In the genomic region with DNA sequence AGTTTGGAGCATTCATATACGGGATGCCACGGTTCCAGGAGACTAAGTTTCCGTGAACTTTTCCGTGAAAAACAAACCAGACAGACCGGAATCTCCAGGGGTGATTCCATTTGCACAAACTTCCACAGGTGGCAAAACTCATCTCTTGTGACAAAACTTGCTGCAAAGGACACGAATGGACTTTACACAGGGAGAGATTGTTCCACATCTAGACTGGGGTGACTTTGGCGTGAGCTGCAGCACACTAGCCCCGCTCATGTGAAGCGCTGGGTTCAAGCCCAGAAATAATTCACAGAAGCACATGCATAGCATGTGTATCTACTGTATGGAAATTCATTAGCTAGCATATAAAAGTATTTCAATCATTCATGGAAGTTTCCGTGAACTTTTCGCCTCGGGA, we compare ENCODE assay signal across 39 mouse cellular contexts. TPM values are rescaled to one million over a fixed set of nuclear protein-coding genes. Genes with fewer than 3 reads are reported as not detected.
"Had no signal": no experiment of that assay in that cellular context is flagged by ENCODE, and none has a peak within 500 bp of the region (broad histone marks: within the 10 kb centered on the region; RNA-seq: fewer than 3 reads in every experiment).

No protein-coding gene starts in this region.

- H3K4me3 ChIP-seq: heart, embryonic 10.5 days; heart, embryonic 12.5 days; heart, embryonic 13.5 days; heart, embryonic 15.5 days; hindbrain, embryonic 10.5 days; hindbrain, embryonic 12.5 days; hindbrain, embryonic 13.5 days; hindbrain, embryonic 15.5 days; intestine, embryonic 15.5 days; kidney, embryonic 15.5 days; layer of hippocampus, adult 2 months; left cerebral cortex, adult 2 months had no signal

- DNase-seq: heart, postnatal 10 days; heart, postnatal 14 days; heart, postnatal 36 days; heart, postnatal 4 days; kidney, adult 11 months; kidney, adult 18-20 months; kidney, adult 2 months; kidney, adult 8-10 months; kidney, adult 9 months; kidney, postnatal 10 days; kidney, postnatal 14 days; kidney, postnatal 25 days; kidney, postnatal 36 days; kidney, postnatal 4 days; layer of hippocampus, adult 9-11 months; layer of hippocampus, postnatal 36 days had no signal

- H3K4me2 ChIP-seq: heart, embryonic 11.5 days; heart, embryonic 12.5 days; heart, embryonic 13.5 days; heart, embryonic 15.5 days; hindbrain, embryonic 12.5 days; hindbrain, embryonic 13.5 days; hindbrain, embryonic 14.5 days; hindbrain, embryonic 15.5 days; intestine, embryonic 15.5 days; kidney, embryonic 15.5 days had no signal

- H3K27ac ChIP-seq: heart, embryonic 10.5 days; heart, embryonic 13.5 days; heart, embryonic 15.5 days; hindbrain, embryonic 10.5 days; hindbrain, embryonic 12.5 days; hindbrain, embryonic 13.5 days; hindbrain, embryonic 14.5 days; hindbrain, embryonic 15.5 days; hindbrain, postnatal 0 days; intestine, embryonic 15.5 days; kidney, embryonic 15.5 days; kidney, postnatal 0 days; layer of hippocampus, adult 2 months; left cerebral cortex, adult 2 months had no signal

- ATAC-seq: hindbrain, embryonic 16.5 days; hindbrain, postnatal 0 days; inflammation-experienced regulatory T-cells, adult 6 months; intestine, embryonic 15.5 days had no signal

- H3K27me3 ChIP-seq: heart, embryonic 12.5 days; heart, embryonic 13.5 days; heart, embryonic 15.5 days; hindbrain, embryonic 12.5 days; hindbrain, embryonic 13.5 days; hindbrain, embryonic 15.5 days; intestine, embryonic 15.5 days; kidney, embryonic 15.5 days had no signal

- H3K9me3 ChIP-seq: heart, embryonic 10.5 days; heart, embryonic 12.5 days; heart, embryonic 13.5 days; heart, embryonic 15.5 days; hindbrain, embryonic 10.5 days; hindbrain, embryonic 12.5 days; hindbrain, embryonic 13.5 days; hindbrain, embryonic 15.5 days; intestine, embryonic 15.5 days; kidney, embryonic 15.5 days had no signal

- H3K4me1 ChIP-seq: heart, embryonic 10.5 days; heart, embryonic 12.5 days; heart, embryonic 13.5 days; heart, embryonic 15.5 days; hindbrain, embryonic 10.5 days; hindbrain, embryonic 12.5 days; hindbrain, embryonic 13.5 days; hindbrain, embryonic 15.5 days; intestine, embryonic 15.5 days; kidney, embryonic 15.5 days had no signal

- H3K36me3 ChIP-seq: heart, embryonic 10.5 days; heart, embryonic 12.5 days; heart, embryonic 13.5 days; heart, embryonic 15.5 days; hindbrain, embryonic 10.5 days; hindbrain, embryonic 12.5 days; hindbrain, embryonic 13.5 days; hindbrain, embryonic 15.5 days; intestine, embryonic 15.5 days; kidney, embryonic 15.5 days had no signal

- H3K9ac ChIP-seq: heart, embryonic 12.5 days; heart, embryonic 13.5 days; heart, embryonic 15.5 days; hindbrain, embryonic 12.5 days; hindbrain, embryonic 13.5 days; hindbrain, embryonic 14.5 days; hindbrain, embryonic 15.5 days; intestine, embryonic 15.5 days; kidney, embryonic 15.5 days had no signal

RNA-seq across cellular contexts. Expression of a gene that starts 54.5 kb away (rescaled TPM):
- total RNA-seq: heart, postnatal 10 days; heart, postnatal 14 days; heart, postnatal 25 days; heart, postnatal 36 days; heart, postnatal 4 days; hematopoietic stem cell, adult 5-6 weeks had no signal
- polyA plus RNA-seq: heart, embryonic 11.5 days; heart, embryonic 16.5 days; heart, postnatal 0 days; inflammation-experienced regulatory T-cells, adult 6 months; large intestine, adult 2 months had no signal
